Mouse (Mus musculus) intestine, embryonic 16.5 days (tissue): ENCODE measurements around the gene Atf6b. TPM values are rescaled to one million over a fixed set of nuclear protein-coding genes. Genes with fewer than 3 reads are reported as not detected.
A peak's percentile ranks its signal among the peaks of the same experiment; 100 is the strongest.

ENCODE experiments used
- ATAC-seq: fragments of 200-750 bp; cut with Nextera tagmentation; 2 replicates; pipeline ENCODE4 v1.8.0; 2017; ENCODE audit warnings: moderate TSS enrichment, moderate library complexity
- H3K27ac ChIP-seq: fragments of 300-500 bp; sonication (generic); 2 replicates; pipeline ENCODE4 v1.5.1; 2014; ENCODE audit warnings: mild to moderate bottlenecking, low read length
- H3K27me3 ChIP-seq: fragments of 300-500 bp; sonication (generic); replicated peaks from 2 replicates; pipeline ENCODE4 v1.6.1; 2014; ENCODE audit warnings: low read length, control low read depth, mixed read lengths; ENCODE audit not compliant: control insufficient read depth, insufficient read depth
- H3K36me3 ChIP-seq: fragments of 300-500 bp; sonication (generic); 2 replicates; pipeline ENCODE4 v1.6.1; 2014; ENCODE audit warnings: low read length, control low read depth; ENCODE audit not compliant: control insufficient read depth, insufficient read depth
- H3K4me1 ChIP-seq: fragments of 300-500 bp; sonication (generic); 2 replicates; pipeline ENCODE4 v1.6.1; 2014; ENCODE audit warnings: low read length, control low read depth, mixed read lengths; ENCODE audit not compliant: control insufficient read depth, insufficient read depth
- H3K4me2 ChIP-seq: fragments of 300-500 bp; sonication (generic); 2 replicates; pipeline ENCODE4 v1.6.1; 2014; ENCODE audit warnings: low read depth, low read length, control low read depth
- H3K4me3 ChIP-seq: fragments of 300-500 bp; sonication (generic); 2 replicates; pipeline ENCODE4 v1.5.1; 2014; ENCODE audit warnings: mild to moderate bottlenecking, low read length
- H3K9ac ChIP-seq: fragments of 300-500 bp; sonication (generic); 2 replicates; pipeline ENCODE4 v1.6.1; 2014; ENCODE audit warnings: low read depth, low read length
- H3K9me3 ChIP-seq: fragments of 300-500 bp; sonication (generic); 2 replicates; pipeline ENCODE4 v1.6.1; 2016; ENCODE audit warnings: low read length, control low read depth; ENCODE audit not compliant: control insufficient read depth
- WGBS: fragments of 180-500 bp; shearing (Covaris S2); extraction: QIAGEN DNeasy Blood & Tissue Kit; methylation state at CpG from one replicate; pipeline ENCODE4 v1.1.7; 2014; 5-methylcytosine and 5-hydroxymethylcytosine counted together
- polyA plus RNA-seq: library from polyadenylated mRNA; unstranded; fragments of >200 nt; fragmentation: Nextera tagmentation; extraction: Ambion mirVana; gene quantifications from 2 replicates; pipeline ENCODE4 v1.2.1, GENCODE M21; 2015

Atf6b gene
- polyA plus RNA-seq, 1 experiment from 2014 or later = 69.1 TPM

GRCm38 (mm10) chr17:34680191-34680590, 33.2 kb downstream of the Atf6b start:
- H3K4me2 ChIP-seq = no peak overlapping the region
- 85% methylated on average over 26 of the region's 26 CpGs for WGBS
- ATAC-seq = no peak

GRCm38 (mm10) chr17:34680621-34681020, 33.7 kb downstream of the Atf6b start:
- Histone ChIP-seq H3K27ac (no peak overlapping the region), H3K27me3 (peaks cover 9% of the 10 kb centered on the region; the same call in 1 of the 2 replicates), H3K4me2 (no peak overlapping the region), H3K4me3 (no peak overlapping the region), H3K9ac (no peak overlapping the region), H3K4me1 (peaks cover 31% of the 10 kb centered on the region), H3K36me3 (no peaks in the 10 kb centered on the region), H3K9me3 (no peaks in the 10 kb centered on the region)
- ATAC-seq = no peak
- WGBS = 79% methylated on average over 4 of the region's 4 CpGs

More at GRCm38 (mm10) chr17:34680191-34680590, 33.2 kb downstream of the Atf6b start:
- Histone ChIP-seq H3K9ac (no peak overlapping the region), H3K4me3 (no peak overlapping the region), H3K36me3 (no peaks in the 10 kb centered on the region), H3K4me1 (peaks cover 31% of the 10 kb centered on the region), H3K27ac (no peak overlapping the region), H3K27me3 (peaks cover 9% of the 10 kb centered on the region; the same call in 1 of the 2 replicates), H3K9me3 (no peaks in the 10 kb centered on the region)

- H3K27ac ChIP-seq = peak overlapping the region; percentile 49
- 65% methylated on average over 17 of the region's 17 CpGs for WGBS
- H3K9ac ChIP-seq = peak overlapping the region; percentile 42
- peaks cover 34% of the 10 kb centered on the region for H3K4me1 ChIP-seq
- H3K4me3 ChIP-seq = no peak overlapping the region
- no peak for ATAC-seq
- H3K27me3 ChIP-seq = peaks cover 9% of the 10 kb centered on the region; the same call in 1 of the 2 replicates
- H3K9me3 ChIP-seq = no peaks in the 10 kb centered on the region
- H3K36me3 ChIP-seq = no peaks in the 10 kb centered on the region
- no peak overlapping the region for H3K4me2 ChIP-seq
Observed at GRCm38 (mm10) chr17:34681132-34681571, 34.2 kb downstream of the Atf6b start.

- no peak overlapping the region for H3K4me3 ChIP-seq
- H3K27me3 ChIP-seq = peaks cover 9% of the 10 kb centered on the region; the same call in 1 of the 2 replicates
- peak overlapping the region; percentile 63 for H3K27ac ChIP-seq
- no peak overlapping the region for H3K4me2 ChIP-seq
- 0 out of 2 replicates have a peak, but pooled peaks have one; percentile 10 for ATAC-seq
- no peaks in the 10 kb centered on the region for H3K36me3 ChIP-seq
- WGBS = 72% methylated on average over 11 of the region's 11 CpGs
- H3K4me1 ChIP-seq = peaks cover 34% of the 10 kb centered on the region
- peak overlapping the region; percentile 42 for H3K9ac ChIP-seq
- H3K9me3 ChIP-seq = no peaks in the 10 kb centered on the region
Observed at GRCm38 (mm10) chr17:34681881-34682536, 35.1 kb downstream of the Atf6b start.

GRCm38 (mm10) chr17:34683179-34683578, 36.2 kb downstream of the Atf6b start:
- H3K9me3 ChIP-seq = no peaks in the 10 kb centered on the region
- no peak overlapping the region for H3K4me3 ChIP-seq
- peaks cover 34% of the 10 kb centered on the region for H3K4me1 ChIP-seq
- H3K27ac ChIP-seq = 0 out of 2 replicates have a peak overlapping the region, but pooled peaks have one; percentile 14
- 0 out of 2 replicates have a peak overlapping the region, but pooled peaks have one; percentile 12 for H3K9ac ChIP-seq
- ATAC-seq = no peak
- 81% methylated on average over 8 of the region's 8 CpGs for WGBS
- peaks cover 9% of the 10 kb centered on the region; the same call in 1 of the 2 replicates for H3K27me3 ChIP-seq
- no peak overlapping the region for H3K4me2 ChIP-seq
- H3K36me3 ChIP-seq = no peaks in the 10 kb centered on the region

- Histone ChIP-seq H3K9ac (peak overlapping the region; percentile 12; the same call in 1 of the 2 replicates), H3K9me3 (no peaks in the 10 kb centered on the region)
Observed at GRCm38 (mm10) chr17:34683686-34684220, 36.8 kb downstream of the Atf6b start.

GRCm38 (mm10) chr17:34684253-34684893, 37.4 kb downstream of the Atf6b start:
- 44% methylated on average over 9 of the region's 9 CpGs for WGBS
- Histone ChIP-seq H3K4me3 (no peak overlapping the region), H3K27ac (peak overlapping the region; percentile 63), H3K36me3 (no peaks in the 10 kb centered on the region), H3K4me2 (no peak overlapping the region), H3K4me1 (peaks cover 34% of the 10 kb centered on the region), H3K9me3 (no peaks in the 10 kb centered on the region), H3K9ac (peak overlapping the region; percentile 21; the same call in 1 of the 2 replicates), H3K27me3 (0 out of 2 replicates have a peak, but pooled peaks cover 4% of the 10 kb centered on the region)
- ATAC-seq = peak; percentile 50

More at GRCm38 (mm10) chr17:34683686-34684220, 36.8 kb downstream of the Atf6b start:
- no peak overlapping the region for H3K4me2 ChIP-seq
- no peak overlapping the region for H3K4me3 ChIP-seq
- H3K36me3 ChIP-seq = no peaks in the 10 kb centered on the region
- peak overlapping the region; percentile 63; the same call in 1 of the 2 replicates for H3K27ac ChIP-seq
- 63% methylated on average over 10 of the region's 10 CpGs for WGBS
- peaks cover 34% of the 10 kb centered on the region for H3K4me1 ChIP-seq
- H3K27me3 ChIP-seq = peaks cover 6% of the 10 kb centered on the region; the same call in 1 of the 2 replicates
- 0 out of 2 replicates have a peak, but pooled peaks have one; percentile 2 for ATAC-seq

- H3K9ac ChIP-seq = peak overlapping the region; percentile 38
- no peaks in the 10 kb centered on the region for H3K27me3 ChIP-seq
- peak; percentile 35; the same call in 1 of the 2 replicates for ATAC-seq
- H3K4me1 ChIP-seq = peaks cover 34% of the 10 kb centered on the region
- peak overlapping the region; percentile 63 for H3K27ac ChIP-seq
- no peaks in the 10 kb centered on the region for H3K9me3 ChIP-seq
- no peak overlapping the region for H3K4me3 ChIP-seq
- no peaks in the 10 kb centered on the region for H3K36me3 ChIP-seq
- WGBS = 70% methylated on average over 28 of the region's 28 CpGs
- no peak overlapping the region for H3K4me2 ChIP-seq
Observed at GRCm38 (mm10) chr17:34685120-34686110, 38.5 kb downstream of the Atf6b start.
